Mouse (Mus musculus) macrophage (primary cell): ENCODE data around the gene Fam19a5. TPM values are rescaled to one million over a fixed set of nuclear protein-coding genes. Genes with fewer than 3 reads are reported as not detected.

Source experiments
- H3K27ac ChIP-seq: fragments of 350-480 bp; formaldehyde crosslinking; 2 replicates; pipeline ENCODE4 v1.9.0; 2021
- H3K36me3 ChIP-seq: fragments of 350-480 bp; formaldehyde crosslinking; 2 replicates; pipeline ENCODE4 v1.9.0; 2021; ENCODE audit errors: inconsistent target
- H3K4me3 ChIP-seq: fragments of 350-480 bp; formaldehyde crosslinking; 2 replicates; pipeline ENCODE4 v1.9.0; 2021; ENCODE audit errors: inconsistent target
- H3K79me2 ChIP-seq: fragments of 350-480 bp; formaldehyde crosslinking; 2 replicates; pipeline ENCODE4 v1.9.0; 2021; ENCODE audit errors: inconsistent target
- WGBS: methylation state at CpG from one replicate; pipeline ENCODE4 v1.1.7; 2026; ENCODE audit warnings: inconsistent platforms; ENCODE audit not compliant: missing documents; 5-methylcytosine and 5-hydroxymethylcytosine counted together
- polyA plus RNA-seq: library from polyadenylated mRNA; stranded (reverse); fragments of 250-400 nt; gene quantifications from 3 replicates; pipeline ENCODE4 v1.2.4, GENCODE M21; 2018; ENCODE audit warnings: inconsistent platforms

Fam19a5 gene
- polyA plus RNA-seq, 1 experiment from 2014 or later = not detected

GRCm38 (mm10) chr15:87623966-87624609, 80.0 kb downstream of the Fam19a5 start:
- H3K27ac ChIP-seq = no peak overlapping the region
- H3K36me3 ChIP-seq = no peaks in the 10 kb centered on the region
- WGBS = 3% methylated on average over 65 of the region's 86 CpGs
- H3K79me2 ChIP-seq = no peaks in the 10 kb centered on the region
- no peak overlapping the region for H3K4me3 ChIP-seq

- 1% methylated on average over 59 of the region's 76 CpGs for WGBS
- no peak overlapping the region for H3K4me3 ChIP-seq
- H3K79me2 ChIP-seq = no peaks in the 10 kb centered on the region
- no peaks in the 10 kb centered on the region for H3K36me3 ChIP-seq
- no peak overlapping the region for H3K27ac ChIP-seq
Measured at GRCm38 (mm10) chr15:87624610-87625091, 80.6 kb downstream of the Fam19a5 start.

DNA sequence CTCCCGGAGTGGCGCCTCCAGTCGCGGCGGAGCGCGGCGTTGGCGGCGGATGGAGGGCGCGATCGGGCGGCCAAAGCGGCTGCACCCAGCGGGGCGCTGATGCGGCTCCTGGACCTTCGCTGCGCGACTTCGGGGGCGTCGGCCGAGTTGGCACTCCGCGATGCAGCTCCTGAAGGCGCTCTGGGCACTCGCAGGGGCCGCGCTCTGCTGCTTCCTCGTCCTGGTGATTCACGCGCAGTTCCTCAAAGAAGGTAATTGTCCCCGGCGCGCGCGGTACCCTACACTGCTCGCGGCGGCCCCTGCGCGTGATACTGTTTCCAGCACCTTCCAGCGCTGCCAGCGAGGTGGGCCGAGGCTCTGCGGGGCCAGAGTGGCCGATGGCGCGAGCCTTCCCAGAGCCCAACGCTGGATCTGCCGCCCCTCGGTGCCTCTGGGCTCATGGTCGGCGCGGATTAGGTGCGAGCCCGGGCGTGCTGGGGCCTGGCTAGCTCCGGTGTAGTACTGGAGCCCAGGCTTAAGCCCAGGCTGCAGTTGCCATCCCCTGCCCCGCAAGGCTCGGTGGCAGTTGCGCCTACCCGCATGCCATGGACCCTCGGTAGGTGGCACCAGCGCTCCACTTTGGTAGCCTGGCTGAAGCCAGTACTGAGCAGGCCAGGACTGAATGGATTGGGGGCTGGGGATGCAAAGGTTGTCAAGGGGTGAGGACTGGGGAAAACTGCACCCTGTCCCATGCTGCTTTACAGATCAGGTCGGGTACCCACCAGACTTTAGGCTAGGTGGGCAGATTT, 81.3 kb downstream of the Fam19a5 start:
- WGBS = 3% methylated on average over 61 of the region's 68 CpGs
- no peak overlapping the region for H3K27ac ChIP-seq
- no peak overlapping the region for H3K4me3 ChIP-seq
- H3K79me2 ChIP-seq = no peaks in the 10 kb centered on the region
- H3K36me3 ChIP-seq = no peaks in the 10 kb centered on the region

DNA sequence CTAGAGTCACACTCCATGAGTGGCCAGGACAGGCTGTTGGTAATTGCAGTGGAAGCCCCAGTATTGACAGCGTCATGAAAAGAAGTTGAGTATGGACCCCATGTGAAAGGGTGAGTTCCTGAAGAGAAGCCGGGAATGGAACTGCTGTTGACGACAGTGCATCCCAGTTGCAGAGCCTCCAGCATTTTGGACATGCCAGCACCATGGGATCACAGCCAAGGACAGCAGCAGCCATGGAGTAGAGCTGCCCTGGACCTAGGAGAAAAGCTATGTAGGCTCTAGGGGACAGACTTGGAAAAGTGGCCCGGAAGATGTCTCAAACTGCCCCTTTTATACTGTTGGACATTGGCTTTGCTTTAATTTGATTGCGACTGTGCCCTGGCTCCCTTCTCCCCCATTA, 91.2 kb downstream of the Fam19a5 start:
- no peaks in the 10 kb centered on the region for H3K36me3 ChIP-seq
- no peaks in the 10 kb centered on the region for H3K79me2 ChIP-seq
- no peak overlapping the region for H3K27ac ChIP-seq
- H3K4me3 ChIP-seq = no peak overlapping the region
- WGBS = 99% methylated on average over 5 of the region's 5 CpGs

- WGBS = 90% methylated on average over 3 of the region's 4 CpGs
- Histone ChIP-seq H3K4me3 (no peak overlapping the region), H3K36me3 (no peaks in the 10 kb centered on the region), H3K27ac (no peak overlapping the region), H3K79me2 (no peaks in the 10 kb centered on the region)
Measured at GRCm38 (mm10) chr15:87636407-87636806, 92.3 kb downstream of the Fam19a5 start.

GRCm38 (mm10) chr15:87637234-87637633, 93.1 kb downstream of the Fam19a5 start:
- no peak overlapping the region for H3K27ac ChIP-seq
- no peaks in the 10 kb centered on the region for H3K36me3 ChIP-seq
- H3K4me3 ChIP-seq = no peak overlapping the region
- H3K79me2 ChIP-seq = no peaks in the 10 kb centered on the region

DNA sequence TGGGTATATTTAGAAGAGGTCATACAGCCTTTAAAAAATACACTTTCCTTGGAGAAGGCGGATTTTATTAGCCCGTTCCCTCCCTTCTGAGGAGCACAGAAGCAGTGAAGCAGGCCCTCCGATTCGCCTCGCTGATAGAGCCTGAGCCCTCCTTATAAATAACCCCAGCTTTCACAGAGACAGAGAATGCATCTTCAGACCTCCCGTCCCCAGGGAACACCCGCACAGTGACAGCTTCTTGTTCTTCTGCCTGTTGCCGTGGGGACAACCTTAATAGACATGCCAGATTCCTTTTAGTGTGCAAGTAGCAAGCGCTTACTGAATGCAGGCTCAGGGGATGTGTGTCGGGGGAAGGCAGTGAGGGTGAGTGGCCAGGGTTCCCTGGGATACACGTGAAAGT, 94.2 kb downstream of the Fam19a5 start:
- no peak overlapping the region for H3K4me3 ChIP-seq
- no peaks in the 10 kb centered on the region for H3K79me2 ChIP-seq
- 86% methylated on average over 11 of the region's 11 CpGs for WGBS
- no peak overlapping the region for H3K27ac ChIP-seq
- no peaks in the 10 kb centered on the region for H3K36me3 ChIP-seq

- Histone ChIP-seq H3K79me2 (no peaks in the 10 kb centered on the region), H3K27ac (no peak overlapping the region), H3K36me3 (no peaks in the 10 kb centered on the region), H3K4me3 (no peak overlapping the region)
- WGBS = 63% methylated on average over 4 of the region's 5 CpGs
Measured at GRCm38 (mm10) chr15:87646313-87647061, 102.4 kb downstream of the Fam19a5 start.

DNA sequence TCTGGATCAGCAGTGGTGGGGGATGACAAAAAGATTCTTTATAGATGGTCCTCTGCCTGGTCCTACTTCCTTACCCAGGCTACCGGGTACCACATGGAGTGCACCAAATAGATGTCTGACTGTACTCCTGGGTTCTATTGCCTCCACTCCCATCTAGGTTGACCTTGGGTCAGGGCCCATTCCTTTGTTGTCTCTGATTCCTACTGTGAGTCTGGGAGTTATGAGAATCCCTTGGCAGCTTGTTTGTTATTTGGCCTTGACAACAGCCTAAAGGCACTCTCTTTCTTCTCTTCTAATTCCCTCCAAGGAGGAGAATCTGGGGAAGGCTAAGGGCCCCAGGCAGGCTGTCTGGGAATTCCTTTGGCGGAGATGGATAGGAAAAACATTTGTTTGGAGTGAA, 105.6 kb downstream of the Fam19a5 start:
- no peaks in the 10 kb centered on the region for H3K36me3 ChIP-seq
- no peak overlapping the region for H3K27ac ChIP-seq
- no peak overlapping the region for H3K4me3 ChIP-seq
- WGBS = 90% methylated on average over 2 of the region's 2 CpGs
- H3K79me2 ChIP-seq = no peaks in the 10 kb centered on the region

DNA sequence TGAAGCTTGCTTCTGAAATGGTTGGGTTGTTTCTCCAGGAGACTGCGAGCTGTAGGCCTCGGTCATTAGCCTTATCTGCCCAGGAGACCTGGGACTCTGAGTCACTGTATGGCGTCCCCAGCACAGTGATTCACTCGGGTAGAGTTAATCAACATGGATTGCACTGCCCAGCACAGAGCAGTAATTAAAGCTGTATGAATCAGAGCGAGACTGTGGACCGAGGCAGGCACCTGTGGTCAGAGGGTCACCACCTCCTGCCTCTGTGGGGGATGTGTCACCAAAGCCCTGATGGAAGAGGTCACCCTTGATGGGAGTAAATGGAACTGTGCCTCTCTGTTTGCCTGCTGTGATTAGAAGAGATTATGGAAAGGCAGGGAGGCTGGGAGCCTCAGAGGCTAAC, 110.5 kb downstream of the Fam19a5 start:
- 86% methylated on average over 6 of the region's 6 CpGs for WGBS
- Histone ChIP-seq H3K36me3 (no peaks in the 10 kb centered on the region), H3K27ac (no peak overlapping the region), H3K79me2 (no peaks in the 10 kb centered on the region), H3K4me3 (no peak overlapping the region)

- H3K4me3 ChIP-seq = no peak overlapping the region
- no peaks in the 10 kb centered on the region for H3K36me3 ChIP-seq
- 64% methylated on average over 20 of the region's 20 CpGs for WGBS
- no peaks in the 10 kb centered on the region for H3K79me2 ChIP-seq
- H3K27ac ChIP-seq = no peak overlapping the region
Measured at GRCm38 (mm10) chr15:87656496-87657155, 112.5 kb downstream of the Fam19a5 start.

DNA sequence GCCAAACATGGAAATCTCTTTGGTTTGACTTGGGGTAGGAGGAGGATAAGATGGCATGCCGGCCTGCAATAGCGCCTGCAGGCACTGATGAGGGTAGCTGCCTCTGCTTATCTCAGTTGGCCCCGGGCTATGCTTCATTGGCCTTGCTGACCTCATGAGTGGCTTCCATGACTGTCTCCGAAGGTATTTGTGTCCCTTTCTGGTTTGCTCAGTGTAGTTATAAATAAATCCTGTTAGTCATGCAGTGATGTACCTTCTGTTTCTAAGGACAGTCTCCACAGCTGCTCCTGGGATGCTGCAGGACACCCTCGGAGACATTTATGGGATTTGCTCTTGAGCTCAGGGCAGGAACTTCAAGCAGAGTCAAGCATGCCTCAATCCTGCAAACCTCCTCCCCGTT, 115.6 kb downstream of the Fam19a5 start:
- 82% methylated on average over 6 of the region's 6 CpGs for WGBS
- Histone ChIP-seq H3K79me2 (no peaks in the 10 kb centered on the region), H3K4me3 (no peak overlapping the region), H3K36me3 (no peaks in the 10 kb centered on the region), H3K27ac (no peak overlapping the region)

DNA sequence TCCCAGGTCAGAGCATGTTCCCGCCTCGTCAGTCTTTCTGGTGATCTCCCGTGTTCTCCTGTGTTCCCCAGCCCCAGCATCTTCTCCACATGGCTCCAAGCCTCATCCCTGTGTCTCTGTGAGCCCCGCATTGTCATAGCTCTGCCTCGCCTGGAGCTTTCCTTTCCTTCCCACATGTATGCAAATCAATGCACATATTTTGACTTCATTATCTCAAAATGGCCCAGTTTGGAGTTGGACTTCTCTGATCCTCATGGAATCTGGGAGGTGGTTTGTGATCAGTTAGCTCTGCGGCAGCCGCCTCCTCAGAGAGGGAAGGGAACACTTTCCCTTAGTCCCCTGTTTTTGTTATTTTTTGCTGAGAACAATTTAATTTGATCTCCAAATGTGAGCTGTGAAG, 117.9 kb downstream of the Fam19a5 start:
- H3K4me3 ChIP-seq = no peak overlapping the region
- 85% methylated on average over 7 of the region's 7 CpGs for WGBS

DNA sequence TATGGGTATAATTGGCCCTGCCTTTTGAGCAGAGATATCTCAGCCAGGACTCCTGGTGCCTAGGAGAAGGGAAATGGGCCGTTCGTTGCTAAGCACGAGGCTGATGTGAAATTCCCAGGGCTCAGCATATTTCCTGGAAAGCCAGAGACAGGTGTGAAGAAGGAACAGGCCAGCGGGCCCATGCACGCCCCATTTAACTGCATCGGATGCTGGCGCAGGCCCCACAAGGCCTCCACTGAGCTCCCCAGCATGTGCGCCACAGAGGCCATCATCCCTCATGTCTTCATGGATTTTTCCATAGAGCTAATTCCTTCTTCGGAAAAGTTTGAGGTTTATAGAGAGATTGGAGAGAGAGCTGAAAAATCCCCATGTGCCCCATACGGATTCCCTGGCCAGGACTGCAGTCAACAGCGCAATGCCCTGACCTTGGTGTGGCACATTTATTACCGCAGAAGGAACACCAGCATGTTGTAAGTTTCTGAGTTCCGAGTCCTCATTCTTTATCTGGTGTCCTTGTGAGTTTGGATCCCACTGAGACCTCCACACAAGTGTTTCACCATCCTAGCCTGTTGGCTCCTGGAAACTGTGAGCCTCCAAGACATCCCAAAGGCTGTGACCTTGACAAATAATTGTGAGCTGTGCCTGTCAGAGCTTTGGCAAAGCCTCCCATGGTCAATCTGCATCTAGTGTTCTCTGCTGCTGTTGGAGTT, 122.1 kb downstream of the Fam19a5 start:
- Histone ChIP-seq H3K79me2 (no peaks in the 10 kb centered on the region), H3K27ac (no peak overlapping the region), H3K4me3 (no peak overlapping the region), H3K36me3 (no peaks in the 10 kb centered on the region)
- 94% methylated on average over 13 of the region's 13 CpGs for WGBS

More for the DNA sequence above, 117.9 kb downstream of the Fam19a5 start:
- no peaks in the 10 kb centered on the region for H3K79me2 ChIP-seq
- no peak overlapping the region for H3K27ac ChIP-seq
- H3K36me3 ChIP-seq = no peaks in the 10 kb centered on the region
